Mouse (Mus musculus): ENCODE data around the gene Plbd1. TPM values are rescaled to one million over a fixed set of nuclear protein-coding genes. Genes with fewer than 3 reads are reported as not detected.

Plbd1 gene
- 39.3 and 63.3 TPM in 2 replicates for polyA plus RNA-seq (2012; rRNA removed; ENCODE audit: low replicate concordance)

GRCm38 (mm10) chr6:136661706-136662016 is at the start of gene Plbd1:
Gene Plbd1 (minus strand): TSS chr6:136661928.

Other genes starting within 250 kb of the Plbd1 start
- gene E330021D16Rik, start 246.4 kb downstream of the Plbd1 start, polyA plus RNA-seq (2012; rRNA removed; ENCODE audit: low replicate concordance) = not detected in 2 replicates
- 31.3 and 34.5 TPM in 2 replicates for gene Atf7ip, start 155.8 kb downstream of the Plbd1 start, polyA plus RNA-seq (2012; rRNA removed; ENCODE audit: low replicate concordance)
- 0.05 TPM in 1 of 2 replicates, not detected in the other for gene Gucy2c, start 119.8 kb upstream of the Plbd1 start, polyA plus RNA-seq (2012; rRNA removed; ENCODE audit: low replicate concordance)
- gene Hist4h4, start 142.5 kb upstream of the Plbd1 start, polyA plus RNA-seq (2012; rRNA removed; ENCODE audit: low replicate concordance) = 0.55 and 2.4 TPM in 2 replicates
- 87.6 and 426 TPM in 2 replicates for gene H2afj, start 146.3 kb upstream of the Plbd1 start, polyA plus RNA-seq (2012; rRNA removed; ENCODE audit: low replicate concordance)
- 0.23 and 0.79 TPM in 2 replicates for gene BC049715, start 165.7 kb upstream of the Plbd1 start, polyA plus RNA-seq (2012; rRNA removed; ENCODE audit: low replicate concordance)
- gene Wbp11, start 166.3 kb upstream of the Plbd1 start, polyA plus RNA-seq (2012; rRNA removed; ENCODE audit: low replicate concordance) = 29.3 and 44.0 TPM in 2 replicates
- gene Smco3, start 173.5 kb upstream of the Plbd1 start, polyA plus RNA-seq (2012; rRNA removed; ENCODE audit: low replicate concordance) = 0.37 and 0.43 TPM in 2 replicates
- gene Art4, start 195.8 kb upstream of the Plbd1 start, polyA plus RNA-seq (2012; rRNA removed; ENCODE audit: low replicate concordance) = 1.4 and 1.8 TPM in 2 replicates
- gene Mgp, start 213.9 kb upstream of the Plbd1 start, polyA plus RNA-seq (2012; rRNA removed; ENCODE audit: low replicate concordance) = 127 and 139 TPM in 2 replicates

Data from mammary gland, adult 2 months (tissue).